Mouse (Mus musculus) cerebellum, postnatal 10 days (tissue): Measurements from ENCODE around the gene Ampd3.

Experiments used
- DNase-seq, 2 experiments: peaks; one replicate each; pipeline ENCODE4 v3.0.0; 2021; ENCODE audit warnings: mixed read lengths in 2 of 2

Gene Ampd3

GRCm38 (mm10) chr7:110770949-110771348 is 2.9 kb downstream of the Ampd3 start:
- DNase-seq: no peak

GRCm38 (mm10) chr7:110772343-110772742 is 4.3 kb downstream of the Ampd3 start:
- no peak for DNase-seq

GRCm38 (mm10) chr7:110773204-110774002 is 5.4 kb downstream of the Ampd3 start:
- peak; percentile 83 to 87 for DNase-seq

- DNase-seq: peak; percentile 85 to 89
These were observed 6.1 kb downstream of the Ampd3 start for GRCm38 (mm10) chr7:110774077-110774476.

- DNase-seq: no peak
These were observed 6.7 kb downstream of the Ampd3 start for GRCm38 (mm10) chr7:110774674-110775073.

GRCm38 (mm10) chr7:110777146-110778001 is 9.4 kb downstream of the Ampd3 start:
- DNase-seq: no peak

GRCm38 (mm10) chr7:110778933-110779332 is 10.9 kb downstream of the Ampd3 start:
- DNase-seq: no peak

- peak; percentile 77 to 86 for DNase-seq
These were observed 11.7 kb downstream of the Ampd3 start for GRCm38 (mm10) chr7:110779605-110780111.

GRCm38 (mm10) chr7:110780520-110780919 is 12.5 kb downstream of the Ampd3 start:
- no peak for DNase-seq

- peak; percentile 70 to 78 for DNase-seq
These were observed 13.3 kb downstream of the Ampd3 start for GRCm38 (mm10) chr7:110781231-110781711.

GRCm38 (mm10) chr7:110782135-110782534 is 14.1 kb downstream of the Ampd3 start:
- peak; percentile 68 to 75 for DNase-seq

- DNase-seq: no peak
These were observed 15.0 kb downstream of the Ampd3 start for GRCm38 (mm10) chr7:110782845-110783478.

GRCm38 (mm10) chr7:110784965-110785364 is 17.0 kb downstream of the Ampd3 start:
- no peak for DNase-seq

- DNase-seq: no peak
These were observed 17.7 kb downstream of the Ampd3 start for GRCm38 (mm10) chr7:110785741-110786146.

GRCm38 (mm10) chr7:110787310-110787709 is 19.3 kb downstream of the Ampd3 start:
- no peak for DNase-seq

GRCm38 (mm10) chr7:110790878-110791277 is 22.9 kb downstream of the Ampd3 start:
- no peak for DNase-seq

GRCm38 (mm10) chr7:110792201-110792600 is 24.2 kb downstream of the Ampd3 start:
- DNase-seq: no peak

GRCm38 (mm10) chr7:110792834-110793233 is 24.8 kb downstream of the Ampd3 start:
- DNase-seq: no peak

- no peak for DNase-seq
These were observed 26.7 kb downstream of the Ampd3 start for GRCm38 (mm10) chr7:110794722-110795121.

- DNase-seq: peak in 1 of 2 experiments; percentile 44
These were observed 28.5 kb downstream of the Ampd3 start for GRCm38 (mm10) chr7:110796367-110797051.

- DNase-seq: no peak
These were observed 29.9 kb downstream of the Ampd3 start for GRCm38 (mm10) chr7:110797722-110798409.

- DNase-seq: peak; percentile 89 to 92
These were observed 33.0 kb downstream of the Ampd3 start for GRCm38 (mm10) chr7:110801028-110801427.
